Mouse (Mus musculus) limb, embryonic 15.5 days (tissue): Measurements from ENCODE around the gene Olfr837. TPM values are rescaled to one million over a fixed set of nuclear protein-coding genes. Genes with fewer than 3 reads are reported as not detected.
"Not testable (repeated sequence)": the region's sequence is repeated elsewhere in the genome, so short reads cannot be mapped to it uniquely, and the experiment has no call there.

Source experiments
- ATAC-seq: fragments of 200-750 bp; cut with Nextera tagmentation; 2 replicates; pipeline ENCODE4 v1.8.0; 2017; ENCODE audit warnings: low read depth, moderate TSS enrichment; ENCODE audit not compliant: insufficient number of reproducible peaks, low FRiP score, low TSS enrichment
- H3K27ac ChIP-seq: fragments of 300-500 bp; sonication (generic); 2 replicates; pipeline ENCODE4 v1.5.1; 2015; ENCODE audit warnings: moderate library complexity, mild to moderate bottlenecking, inconsistent platforms
- H3K27me3 ChIP-seq: fragments of 300-500 bp; sonication (generic); 2 replicates; pipeline ENCODE4 v1.6.1; 2015; ENCODE audit warnings: inconsistent platforms
- H3K36me3 ChIP-seq: fragments of 300-500 bp; sonication (generic); 2 replicates; pipeline ENCODE4 v1.6.1; 2015; ENCODE audit warnings: inconsistent platforms
- H3K4me1 ChIP-seq: fragments of 300-500 bp; sonication (generic); 2 replicates; pipeline ENCODE4 v1.6.1; 2015; ENCODE audit warnings: inconsistent platforms
- H3K4me2 ChIP-seq: fragments of 300-500 bp; sonication (generic); 2 replicates; pipeline ENCODE4 v1.6.1; 2015; ENCODE audit warnings: mild to moderate bottlenecking, inconsistent platforms
- H3K4me3 ChIP-seq: fragments of 300-500 bp; sonication (generic); 2 replicates; pipeline ENCODE4 v1.5.1; 2015; ENCODE audit warnings: mild to moderate bottlenecking, inconsistent platforms
- H3K9ac ChIP-seq: fragments of 300-500 bp; sonication (generic); 2 replicates; pipeline ENCODE4 v1.6.1; 2015; ENCODE audit warnings: inconsistent platforms
- H3K9me3 ChIP-seq: fragments of 300-500 bp; sonication (generic); 2 replicates; pipeline ENCODE4 v1.6.1; 2016; ENCODE audit warnings: inconsistent platforms
- WGBS: fragments of 180-500 bp; shearing (Covaris S2); methylation state at CpG from one replicate; pipeline ENCODE4 v1.1.7; 2015; 5-methylcytosine and 5-hydroxymethylcytosine counted together
- polyA plus RNA-seq: library from polyadenylated mRNA; unstranded; fragments of >200 nt; fragmentation: Nextera tagmentation; extraction: Ambion mirVana; gene quantifications from 2 replicates; pipeline ENCODE4 v1.2.1, GENCODE M21; 2015

The Olfr837 gene
- not detected in 2 replicates for polyA plus RNA-seq

- no peaks in the 10 kb centered on the region for H3K9me3 ChIP-seq
Measured at GRCm38 (mm10) chr9:19136017-19136416, at the start of gene Olfr837. Gene Olfr837 (plus strand): TSS chr9:19136317.

GRCm38 (mm10) chr9:19092889-19093753 is 43.0 kb upstream of the Olfr837 start:
- H3K27ac ChIP-seq, H3K9me3 ChIP-seq, H3K27me3 ChIP-seq, H3K4me3 ChIP-seq, ATAC-seq, H3K9ac ChIP-seq, H3K36me3 ChIP-seq, H3K4me1 ChIP-seq, H3K4me2 ChIP-seq: not testable (repeated sequence)
- WGBS: 49% methylated on average over 6 of the region's 6 CpGs

More at GRCm38 (mm10) chr9:19136017-19136416, at the start of gene Olfr837:
- no peak within 1 kb of the TSS for H3K4me2 ChIP-seq
- H3K4me1 ChIP-seq: no peaks in the 10 kb centered on the region
- H3K4me3 ChIP-seq: no peak within 1 kb of the TSS
- WGBS: 63% methylated on average over 1 of the region's 1 CpGs
- H3K36me3 ChIP-seq: no peaks in the 10 kb centered on the region
- H3K27ac ChIP-seq: no peak within 1 kb of the TSS
- H3K9ac ChIP-seq: no peak within 1 kb of the TSS
- no peak for ATAC-seq
- no peaks in the 10 kb centered on the region for H3K27me3 ChIP-seq

- Histone ChIP-seq H3K9ac (no peak overlapping the region), H3K4me2 (no peak overlapping the region), H3K36me3 (no peaks in the 10 kb centered on the region), H3K9me3 (no peaks in the 10 kb centered on the region), H3K4me3 (no peak overlapping the region), H3K27ac (no peak overlapping the region), H3K4me1 (no peaks in the 10 kb centered on the region), H3K27me3 (no peaks in the 10 kb centered on the region)
- 89% methylated on average over 4 of the region's 4 CpGs for WGBS
- no peak for ATAC-seq
Measured at GRCm38 (mm10) chr9:19097286-19097685, 38.8 kb upstream of the Olfr837 start.

- no peak within 1 kb of the TSS for H3K4me3 ChIP-seq
- H3K4me1 ChIP-seq: no peaks in the 10 kb centered on the region
- H3K36me3 ChIP-seq: no peaks in the 10 kb centered on the region
- H3K9ac ChIP-seq: no peak within 1 kb of the TSS
- no peaks in the 10 kb centered on the region for H3K9me3 ChIP-seq
- H3K4me2 ChIP-seq: no peak within 1 kb of the TSS
- no peak within 1 kb of the TSS for H3K27ac ChIP-seq
- H3K27me3 ChIP-seq: no peaks in the 10 kb centered on the region
- no peak for ATAC-seq
Measured at GRCm38 (mm10) chr9:19120082-19120481, 16.0 kb upstream of the Olfr837 start, which contains the start of gene Olfr836. Gene Olfr836 (plus strand): TSS chr9:19120382.

GRCm38 (mm10) chr9:19177212-19177611 is 41.1 kb downstream of the Olfr837 start, which contains the start of gene Olfr839-ps1:
Gene Olfr839-ps1 (minus strand): TSS chr9:19177312.
- Histone ChIP-seq H3K27me3 (no peaks in the 10 kb centered on the region), H3K9ac (no peak within 1 kb of the TSS), H3K9me3 (no peaks in the 10 kb centered on the region), H3K36me3 (no peaks in the 10 kb centered on the region), H3K4me3 (no peak within 1 kb of the TSS), H3K27ac (no peak within 1 kb of the TSS), H3K4me1 (no peaks in the 10 kb centered on the region), H3K4me2 (no peak within 1 kb of the TSS)
- ATAC-seq: no peak
- WGBS: 75% methylated on average over 1 of the region's 1 CpGs

Other genes with a start within 250 kb of the Olfr837 start
- gene Olfr832, start 199.2 kb upstream of the Olfr837 start, polyA plus RNA-seq: not detected in 2 replicates
- gene Olfr834, start 148.3 kb upstream of the Olfr837 start, polyA plus RNA-seq: not detected in 2 replicates
- gene Olfr835, start 103.6 kb upstream of the Olfr837 start, polyA plus RNA-seq: not detected in 2 replicates
- not detected in 2 replicates for gene Olfr836, start 15.9 kb upstream of the Olfr837 start, polyA plus RNA-seq
- gene Olfr839-ps1, start 41.0 kb downstream of the Olfr837 start, polyA plus RNA-seq: not detected in 2 replicates
- not detected in 2 replicates for gene Olfr843, start 115.7 kb downstream of the Olfr837 start, polyA plus RNA-seq
- gene Olfr844, start 180.0 kb downstream of the Olfr837 start, polyA plus RNA-seq: not detected in 2 replicates
- gene Olfr845, start 200.1 kb downstream of the Olfr837 start, polyA plus RNA-seq: not detected in 2 replicates
- not detected in 2 replicates for gene Olfr846, start 227.7 kb downstream of the Olfr837 start, polyA plus RNA-seq
- gene Olfr847, start 242.4 kb downstream of the Olfr837 start, polyA plus RNA-seq: not detected in 2 replicates